Mouse (Mus musculus) liver, embryonic 14.5 days (tissue): ENCODE data around the gene Rell1. TPM values are rescaled to one million over a fixed set of nuclear protein-coding genes. Genes with fewer than 3 reads are reported as not detected.

Experiments used
- ATAC-seq: fragments of 200-750 bp; cut with Nextera tagmentation; 2 replicates; pipeline ENCODE4 v1.8.0; 2017; ENCODE audit warnings: moderate number of reproducible peaks, mild to moderate bottlenecking, moderate library complexity; ENCODE audit not compliant: insufficient read depth
- DNase-seq, 3 experiments: peaks; one replicate each; pipeline ENCODE4 v3.0.0-alpha.2; 2012 to 2013; ENCODE audit warnings: low read depth in 3 of 3, low spot score in 3 of 3
- H3K27ac ChIP-seq: fragments of 300-500 bp; sonication (generic); 2 replicates; pipeline ENCODE4 v1.5.1; 2014; ENCODE audit warnings: moderate library complexity, mild to moderate bottlenecking, control low read depth, inconsistent platforms
- H3K27me3 ChIP-seq: fragments of 300-500 bp; sonication (generic); 2 replicates; pipeline ENCODE4 v1.6.1; 2014; ENCODE audit warnings: mild to moderate bottlenecking, low read length, moderate library complexity; ENCODE audit not compliant: control insufficient read depth, insufficient read depth
- H3K36me3 ChIP-seq: fragments of 300-500 bp; sonication (generic); replicated peaks from 2 replicates; pipeline ENCODE4 v1.6.1; 2014; ENCODE audit warnings: low read depth; ENCODE audit not compliant: control insufficient read depth, insufficient read depth
- H3K4me1 ChIP-seq, 2 experiments: fragments of 200-500 bp in 1 of 2; fragments of 300-500 bp in 1 of 2; sonication (generic) in 1 of 2; replicated peaks; 2 replicates each; pipeline ENCODE4 v1.6.1; 2012 to 2014; ENCODE audit warnings: antibody characterized with exemption in 1 of 2, inconsistent platforms in 1 of 2, low read length in 1 of 2; ENCODE audit not compliant: control insufficient read depth in 2 of 2, insufficient read depth in 2 of 2
- H3K4me2 ChIP-seq: fragments of 300-500 bp; sonication (generic); 2 replicates; pipeline ENCODE4 v1.6.1; 2014; ENCODE audit warnings: low read depth, mild to moderate bottlenecking, control low read depth, moderate library complexity
- H3K4me3 ChIP-seq, 2 experiments: fragments of 200-500 bp in 1 of 2; fragments of 300-500 bp in 1 of 2; sonication (generic) in 1 of 2; 2 replicates each; pipeline ENCODE4 v1.5.1; 2012 to 2014; ENCODE audit warnings: low read depth in 2 of 2, low read length in 2 of 2, mild to moderate bottlenecking in 2 of 2, control low read depth in 1 of 2, inconsistent platforms in 1 of 2, moderate library complexity in 1 of 2; ENCODE audit not compliant: insufficient read depth in 1 of 2
- H3K9ac ChIP-seq: fragments of 300-500 bp; sonication (generic); replicated peaks from 2 replicates; pipeline ENCODE4 v1.6.1; 2014; ENCODE audit warnings: mild to moderate bottlenecking, control low read depth, moderate library complexity
- H3K9me3 ChIP-seq: fragments of 300-500 bp; sonication (generic); 2 replicates; pipeline ENCODE4 v1.6.1; 2016; ENCODE audit warnings: low read length, mixed read lengths; ENCODE audit not compliant: control insufficient read depth
- CTCF ChIP-seq: IDR thresholded peaks from 2 replicates; pipeline ENCODE4 v1.5.1; 2016; ENCODE audit warnings: antibody characterized with exemption, low read depth, control low read depth
- EP300 ChIP-seq: IDR thresholded peaks from 2 replicates; pipeline ENCODE4 v1.6.1; 2016; ENCODE audit warnings: antibody characterized with exemption, low read depth
- WGBS: fragments of 180-500 bp; shearing (Covaris S2); extraction: QIAGEN DNeasy Blood & Tissue Kit; methylation state at CpG from one replicate; pipeline ENCODE4 v1.1.7; 2014; ENCODE audit not compliant: insufficient replicate concordance; 5-methylcytosine and 5-hydroxymethylcytosine counted together
- polyA plus RNA-seq, 2 experiments: library from polyadenylated mRNA; depleted of rRNA in 1 of 2; stranded (reverse) in 1 of 2; unstranded in 1 of 2; fragments of >200 nt; fragmentation: Nextera tagmentation in 1 of 2; extraction: Ambion mirVana in 1 of 2; gene quantifications; 2 replicates each; pipeline versions ENCODE4 v1.2.1 to v1.2.3; 2012 to 2014

Rell1 gene
- polyA plus RNA-seq, 2 experiments, result 4.3 to 4.4 TPM

GRCm38 (mm10) chr5:63970281-63970732 lies 1.6 kb upstream of the Rell1 start:
- Histone ChIP-seq H3K27ac (no peak overlapping the region), H3K9ac (no peak overlapping the region), H3K9me3 (no peaks in the 10 kb centered on the region), H3K4me2 (peak overlapping the region; percentile 82; the same call in 1 of the 2 replicates), H3K4me3 (no peak overlapping the region), H3K36me3 (no peaks in the 10 kb centered on the region), H3K27me3 (no peaks in the 10 kb centered on the region), H3K4me1 (peaks cover 3 to 26% of the 10 kb centered on the region in 2 experiments)
- WGBS, result 4% methylated on average over 7 of the region's 7 CpGs
- ATAC-seq (no peak), DNase-seq (no peak)
- TF ChIP-seq CTCF (no peak), EP300 (no peak)

GRCm38 (mm10) chr5:63969476-63970112 lies 897 bp upstream of the Rell1 start:
- no peak for ATAC-seq
- H3K4me1 ChIP-seq, result peaks cover 3 to 26% of the 10 kb centered on the region in 2 experiments
- H3K4me3 ChIP-seq, result peak overlapping the region in 1 of 2 experiments; percentile 74; a peak in 2 of 4 replicates
- H3K9ac ChIP-seq, result peak overlapping the region; percentile 33; the same call in 1 of the 2 replicates
- no peak for TF ChIP-seq EP300
- TF ChIP-seq CTCF, result no peak
- DNase-seq, result no peak
- H3K27me3 ChIP-seq, result no peaks in the 10 kb centered on the region
- H3K36me3 ChIP-seq, result no peaks in the 10 kb centered on the region
- WGBS, result 25% methylated on average over 5 of the region's 5 CpGs
- peak overlapping the region; percentile 82 for H3K4me2 ChIP-seq
- H3K9me3 ChIP-seq, result no peaks in the 10 kb centered on the region
- H3K27ac ChIP-seq, result peak overlapping the region; percentile 19; the same call in 1 of the 2 replicates

- WGBS, result 5% methylated on average over 12 of the region's 12 CpGs
- Histone ChIP-seq H3K4me1 (peaks cover 3 to 24% of the 10 kb centered on the region in 2 experiments), H3K4me3 (peak overlapping the region; percentile 74 to 90; a peak in 3 of 4 replicates), H3K4me2 (peak overlapping the region; percentile 82), H3K27me3 (no peaks in the 10 kb centered on the region), H3K9ac (peak overlapping the region; percentile 68), H3K27ac (no peak overlapping the region; the same call in 1 of the 2 replicates), H3K9me3 (no peaks in the 10 kb centered on the region), H3K36me3 (no peaks in the 10 kb centered on the region)
- DNase-seq (no peak), ATAC-seq (no peak)
- no peak for TF ChIP-seq CTCF
- TF ChIP-seq EP300, result no peak
Observed at GRCm38 (mm10) chr5:63967591-63968141, 1.0 kb downstream of the Rell1 start.

- Histone ChIP-seq H3K9ac (no peak overlapping the region), H3K27me3 (no peaks in the 10 kb centered on the region), H3K9me3 (no peaks in the 10 kb centered on the region), H3K4me1 (peaks cover 3 to 24% of the 10 kb centered on the region in 2 experiments), H3K4me2 (no peak overlapping the region), H3K27ac (no peak overlapping the region), H3K4me3 (no peak overlapping the region), H3K36me3 (no peaks in the 10 kb centered on the region)
- TF ChIP-seq CTCF (no peak), EP300 (no peak)
- ATAC-seq (no peak), DNase-seq (no peak)
- WGBS, result 58% methylated on average over 4 of the region's 4 CpGs
Observed at GRCm38 (mm10) chr5:63966379-63966778, 2.3 kb downstream of the Rell1 start.

GRCm38 (mm10) chr5:63965946-63966345 lies 2.8 kb downstream of the Rell1 start:
- no peak for DNase-seq
- no peaks in the 10 kb centered on the region for H3K36me3 ChIP-seq
- no peak overlapping the region for H3K27ac ChIP-seq
- no peak for ATAC-seq
- TF ChIP-seq CTCF, result no peak
- no peak for TF ChIP-seq EP300
- H3K9me3 ChIP-seq, result no peaks in the 10 kb centered on the region
- WGBS, result 79% methylated on average over 1 of the region's 1 CpGs
- no peak overlapping the region for H3K4me3 ChIP-seq
- peaks cover 3 to 24% of the 10 kb centered on the region in 2 experiments for H3K4me1 ChIP-seq
- no peak overlapping the region for H3K4me2 ChIP-seq
- H3K9ac ChIP-seq, result no peak overlapping the region
- H3K27me3 ChIP-seq, result no peaks in the 10 kb centered on the region
